Mouse (Mus musculus): Measurements from ENCODE around the gene Rrp8. TPM values are rescaled to one million over a fixed set of nuclear protein-coding genes. Genes with fewer than 3 reads are reported as not detected.

Rrp8 gene
- 39.0 and 40.2 TPM in 2 replicates for polyA plus RNA-seq (2014; fragmentation: Nextera tagmentation; extraction: Ambion mirVana)

GRCm38 (mm10) chr7:105736911-105737521, at the start of gene Rrp8:
Gene Rrp8, minus strand, starts transcription at chr7:105737385.
- no peaks in the 10 kb centered on the region for H3K9me3 ChIP-seq (ENCODE audit: control insufficient read depth, low read depth, low read length)
- WGBS, result under 1% methylated on average over 30 of the region's 30 CpGs
- no peaks in the 10 kb centered on the region for H3K27me3 ChIP-seq (ENCODE audit: control insufficient read depth, insufficient read depth, low read length)
- peak within 1 kb of the TSS; percentile 78 for H3K9ac ChIP-seq (replicated peaks; ENCODE audit: low read depth, low read length)
- H3K4me1 ChIP-seq (ENCODE audit: control insufficient read depth, insufficient read depth, low read length), result peaks cover 23% of the 10 kb centered on the region
- H3K36me3 ChIP-seq (ENCODE audit: control insufficient read depth, insufficient read depth, low read length), result peaks cover 37% of the 10 kb centered on the region
- H3K4me3 ChIP-seq (ENCODE audit: low read depth, low read length), result peak within 1 kb of the TSS; percentile 70
- peak within 1 kb of the TSS; percentile 71 for H3K4me2 ChIP-seq (replicated peaks; ENCODE audit: low read depth, low read length)
- no peak for ATAC-seq (ENCODE audit: insufficient number of reproducible peaks, insufficient read depth, low FRiP score, low read depth)
- peak within 1 kb of the TSS; percentile 96 for H3K27ac ChIP-seq (ENCODE audit: low read length)

DNA sequence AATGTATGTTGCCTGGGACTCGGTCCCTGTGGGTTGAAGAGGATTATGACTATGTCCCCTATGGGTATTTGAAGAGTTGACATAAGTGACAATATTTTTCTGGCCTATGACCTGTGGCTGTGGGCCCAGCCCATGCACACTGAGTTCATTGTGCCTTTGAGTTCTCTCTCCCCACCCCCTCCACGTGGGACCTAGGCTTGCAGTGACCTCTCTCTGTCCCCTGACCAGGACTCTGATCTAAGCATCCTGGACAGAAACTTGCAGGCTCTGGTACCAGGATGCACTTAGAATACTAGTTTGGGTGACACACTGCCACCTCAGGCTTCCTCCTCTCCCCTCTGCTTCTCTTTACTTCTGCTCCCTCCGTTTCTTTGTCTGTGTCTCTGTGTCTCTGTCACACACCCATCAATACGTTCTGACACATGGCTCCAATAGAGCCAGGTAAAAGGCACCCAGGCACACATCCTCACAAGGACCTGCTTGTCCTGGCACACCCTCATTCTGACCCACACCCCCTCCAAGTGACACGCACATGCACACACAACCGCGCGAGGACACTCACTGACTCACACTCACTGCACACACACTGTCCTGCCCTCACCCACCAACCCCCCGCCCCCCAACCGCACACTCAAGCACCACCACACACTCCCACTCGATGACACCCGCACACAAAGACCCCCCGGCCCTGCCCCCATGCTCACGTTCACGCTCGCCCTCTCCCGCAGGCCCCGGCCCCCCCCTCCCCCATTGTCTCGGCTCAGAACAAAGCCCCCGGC, 49.5 kb upstream of the Rrp8 start:
- no peaks in the 10 kb centered on the region for H3K27me3 ChIP-seq (ENCODE audit: control insufficient read depth, insufficient read depth, low read length)
- 5% methylated on average over 20 of the region's 20 CpGs for WGBS
- H3K4me2 ChIP-seq (replicated peaks; ENCODE audit: low read depth, low read length), result peak overlapping the region; percentile 70

GRCm38 (mm10) chr7:105784556-105784955, 47.4 kb upstream of the Rrp8 start:
- Histone ChIP-seq H3K9ac (replicated peaks; ENCODE audit: low read depth, low read length) (no peak overlapping the region), H3K27ac (ENCODE audit: low read length) (no peak overlapping the region), H3K4me2 (replicated peaks; ENCODE audit: low read depth, low read length) (peak overlapping the region; percentile 70), H3K27me3 (ENCODE audit: control insufficient read depth, insufficient read depth, low read length) (no peaks in the 10 kb centered on the region), H3K36me3 (ENCODE audit: control insufficient read depth, insufficient read depth, low read length) (peaks cover 5% of the 10 kb centered on the region; the same call in 1 of the 2 replicates), H3K4me3 (ENCODE audit: low read depth, low read length) (no peak overlapping the region), H3K4me1 (ENCODE audit: control insufficient read depth, insufficient read depth, low read length) (peaks cover 23% of the 10 kb centered on the region), H3K9me3 (ENCODE audit: control insufficient read depth, low read depth, low read length) (no peaks in the 10 kb centered on the region)
- 17% methylated on average over 4 of the region's 4 CpGs for WGBS
- ATAC-seq (ENCODE audit: insufficient number of reproducible peaks, insufficient read depth, low FRiP score, low read depth), result no peak

More for the DNA sequence above, 49.5 kb upstream of the Rrp8 start:
- H3K9me3 ChIP-seq (ENCODE audit: control insufficient read depth, low read depth, low read length), result no peaks in the 10 kb centered on the region
- peak overlapping the region; percentile 89 for H3K27ac ChIP-seq (ENCODE audit: low read length)
- H3K36me3 ChIP-seq (ENCODE audit: control insufficient read depth, insufficient read depth, low read length), result no peaks in the 10 kb centered on the region; the same call in 1 of the 2 replicates
- H3K4me3 ChIP-seq (ENCODE audit: low read depth, low read length), result peak overlapping the region; percentile 83
- peak; percentile 35 for ATAC-seq (ENCODE audit: insufficient number of reproducible peaks, insufficient read depth, low FRiP score, low read depth)
- peaks cover 23% of the 10 kb centered on the region for H3K4me1 ChIP-seq (ENCODE audit: control insufficient read depth, insufficient read depth, low read length)
- H3K9ac ChIP-seq (replicated peaks; ENCODE audit: low read depth, low read length), result peak overlapping the region; percentile 98

- no peak for ATAC-seq (ENCODE audit: insufficient number of reproducible peaks, insufficient read depth, low FRiP score, low read depth)
- Histone ChIP-seq H3K9me3 (ENCODE audit: control insufficient read depth, low read depth, low read length) (no peaks in the 10 kb centered on the region), H3K27me3 (ENCODE audit: control insufficient read depth, insufficient read depth, low read length) (no peaks in the 10 kb centered on the region), H3K4me3 (ENCODE audit: low read depth, low read length) (no peak overlapping the region), H3K4me1 (ENCODE audit: control insufficient read depth, insufficient read depth, low read length) (peaks cover 30% of the 10 kb centered on the region), H3K9ac (replicated peaks; ENCODE audit: low read depth, low read length) (no peak overlapping the region), H3K36me3 (ENCODE audit: control insufficient read depth, insufficient read depth, low read length) (peaks cover 5% of the 10 kb centered on the region; the same call in 1 of the 2 replicates), H3K27ac (ENCODE audit: low read length) (no peak overlapping the region), H3K4me2 (replicated peaks; ENCODE audit: low read depth, low read length) (no peak overlapping the region)
- WGBS, result 43% methylated on average over 4 of the region's 4 CpGs
Measured at GRCm38 (mm10) chr7:105783861-105784260, 46.7 kb upstream of the Rrp8 start.

- WGBS, result 9% methylated on average over 4 of the region's 4 CpGs
- peak overlapping the region; percentile 96 for H3K27ac ChIP-seq (ENCODE audit: low read length)
- H3K36me3 ChIP-seq (ENCODE audit: control insufficient read depth, insufficient read depth, low read length), result peaks cover 5% of the 10 kb centered on the region; the same call in 1 of the 2 replicates
- no peak overlapping the region; the same call in 1 of the 2 replicates for H3K9ac ChIP-seq (replicated peaks; ENCODE audit: low read depth, low read length)
- H3K9me3 ChIP-seq (ENCODE audit: control insufficient read depth, low read depth, low read length), result no peaks in the 10 kb centered on the region
- no peaks in the 10 kb centered on the region for H3K27me3 ChIP-seq (ENCODE audit: control insufficient read depth, insufficient read depth, low read length)
- peaks cover 34% of the 10 kb centered on the region; the same call in 1 of the 2 replicates for H3K4me1 ChIP-seq (ENCODE audit: control insufficient read depth, insufficient read depth, low read length)
- H3K4me2 ChIP-seq (replicated peaks; ENCODE audit: low read depth, low read length), result peak overlapping the region; percentile 47
- ATAC-seq (ENCODE audit: insufficient number of reproducible peaks, insufficient read depth, low FRiP score, low read depth), result peak; percentile 78
- H3K4me3 ChIP-seq (ENCODE audit: low read depth, low read length), result no peak overlapping the region
Measured at GRCm38 (mm10) chr7:105778553-105779265, 41.5 kb upstream of the Rrp8 start.

- Histone ChIP-seq H3K36me3 (ENCODE audit: control insufficient read depth, insufficient read depth, low read length) (peaks cover 7% of the 10 kb centered on the region; the same call in 1 of the 2 replicates), H3K4me3 (ENCODE audit: low read depth, low read length) (peak overlapping the region; percentile 25), H3K9me3 (ENCODE audit: control insufficient read depth, low read depth, low read length) (no peaks in the 10 kb centered on the region), H3K27me3 (ENCODE audit: control insufficient read depth, insufficient read depth, low read length) (no peaks in the 10 kb centered on the region), H3K4me1 (ENCODE audit: control insufficient read depth, insufficient read depth, low read length) (peaks cover 40% of the 10 kb centered on the region; the same call in 1 of the 2 replicates), H3K9ac (replicated peaks; ENCODE audit: low read depth, low read length) (no peak overlapping the region), H3K4me2 (replicated peaks; ENCODE audit: low read depth, low read length) (peak overlapping the region; percentile 47), H3K27ac (ENCODE audit: low read length) (peak overlapping the region; percentile 96)
- peak; percentile 84 for ATAC-seq (ENCODE audit: insufficient number of reproducible peaks, insufficient read depth, low FRiP score, low read depth)
- 27% methylated on average over 13 of the region's 13 CpGs for WGBS
Measured at GRCm38 (mm10) chr7:105777797-105778552, 40.8 kb upstream of the Rrp8 start.

DNA sequence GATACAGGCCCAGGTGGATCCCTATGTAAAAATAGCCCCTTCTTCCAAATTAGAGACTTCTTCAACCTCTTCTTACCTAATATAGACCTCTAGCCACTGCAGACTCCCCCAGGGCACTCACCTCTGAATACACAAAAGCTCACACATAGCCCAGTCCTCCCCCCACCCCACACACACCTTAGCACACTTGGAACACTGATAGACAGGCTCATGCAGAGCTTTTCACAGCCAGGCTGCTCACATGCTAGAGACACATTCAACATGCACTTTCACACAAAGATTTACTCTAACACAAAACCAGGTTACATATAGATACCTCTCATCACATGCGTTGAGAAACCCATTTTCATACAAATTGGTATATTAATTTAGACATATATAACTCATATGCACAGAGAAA, 40.1 kb upstream of the Rrp8 start:
- H3K27me3 ChIP-seq (ENCODE audit: control insufficient read depth, insufficient read depth, low read length), result no peaks in the 10 kb centered on the region
- WGBS, result 90% methylated on average over 1 of the region's 1 CpGs
- no peak for ATAC-seq (ENCODE audit: insufficient number of reproducible peaks, insufficient read depth, low FRiP score, low read depth)
- H3K4me3 ChIP-seq (ENCODE audit: low read depth, low read length), result peak overlapping the region; percentile 25
- H3K4me1 ChIP-seq (ENCODE audit: control insufficient read depth, insufficient read depth, low read length), result peaks cover 40% of the 10 kb centered on the region; the same call in 1 of the 2 replicates
- H3K9me3 ChIP-seq (ENCODE audit: control insufficient read depth, low read depth, low read length), result no peaks in the 10 kb centered on the region
- peak overlapping the region; percentile 96 for H3K27ac ChIP-seq (ENCODE audit: low read length)
- peak overlapping the region; percentile 47 for H3K4me2 ChIP-seq (replicated peaks; ENCODE audit: low read depth, low read length)
- H3K36me3 ChIP-seq (ENCODE audit: control insufficient read depth, insufficient read depth, low read length), result peaks cover 13% of the 10 kb centered on the region
- H3K9ac ChIP-seq (replicated peaks; ENCODE audit: low read depth, low read length), result no peak overlapping the region
